Mouse (Mus musculus): ENCODE results near the gene 4930564D02Rik. TPM values are rescaled to one million over a fixed set of nuclear protein-coding genes. Genes with fewer than 3 reads are reported as not detected.

The 4930564D02Rik gene
- polyA plus RNA-seq, 1 experiment from 2014 or later: not detected

DNA sequence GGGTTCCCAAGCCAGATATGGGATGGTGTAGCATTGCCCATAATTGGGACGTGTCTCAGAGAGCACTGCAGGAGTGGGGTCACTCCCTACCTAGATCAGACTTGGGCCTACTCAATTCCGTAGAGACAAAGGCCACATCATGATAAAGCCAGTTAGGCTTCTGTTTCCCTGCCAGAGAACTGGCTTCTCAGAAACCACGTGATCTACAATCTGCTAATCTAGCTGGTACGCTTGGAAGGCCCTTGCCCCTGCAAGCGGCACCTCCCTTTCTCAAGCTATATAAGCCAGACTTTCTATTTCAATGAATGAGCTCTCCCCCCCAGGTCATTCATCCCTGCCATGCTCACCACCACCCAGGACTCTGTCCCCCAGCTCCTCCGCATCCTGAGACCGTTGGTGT, 23.5 kb downstream of the 4930564D02Rik start:
- DNase-seq (ENCODE audit: low spot score): no peak
- no peak overlapping the region for H3K27ac ChIP-seq (ENCODE audit: low read depth, low read length)
- no peaks in the 10 kb centered on the region for H3K36me3 ChIP-seq (ENCODE audit: control insufficient read depth, insufficient read depth, low read length)
- H3K4me3 ChIP-seq (ENCODE audit: low read depth, low read length): no peak overlapping the region
- no peak for ATAC-seq (ENCODE audit: insufficient read depth, low FRiP score, low TSS enrichment)
- no peaks in the 10 kb centered on the region for H3K9me3 ChIP-seq (ENCODE audit: control insufficient read depth, low read length)
- H3K4me1 ChIP-seq (ENCODE audit: control insufficient read depth, insufficient read depth, low read length): no peaks in the 10 kb centered on the region
- WGBS: 88% methylated on average over 7 of the region's 7 CpGs
- H3K27me3 ChIP-seq (ENCODE audit: control insufficient read depth, insufficient read depth, low read length): no peaks in the 10 kb centered on the region
- H3K4me2 ChIP-seq (ENCODE audit: low read depth): no peak overlapping the region
- no peak overlapping the region for H3K9ac ChIP-seq (ENCODE audit: low read length)

GRCm38 (mm10) chr3:105090981-105091380, 24.3 kb downstream of the 4930564D02Rik start:
- no peak overlapping the region for H3K27ac ChIP-seq (ENCODE audit: low read depth, low read length)
- no peaks in the 10 kb centered on the region for H3K27me3 ChIP-seq (ENCODE audit: control insufficient read depth, insufficient read depth, low read length)
- no peak overlapping the region for H3K4me2 ChIP-seq (ENCODE audit: low read depth)
- H3K4me1 ChIP-seq (ENCODE audit: control insufficient read depth, insufficient read depth, low read length): no peaks in the 10 kb centered on the region
- H3K9me3 ChIP-seq (ENCODE audit: control insufficient read depth, low read length): no peaks in the 10 kb centered on the region
- H3K36me3 ChIP-seq (ENCODE audit: control insufficient read depth, insufficient read depth, low read length): no peaks in the 10 kb centered on the region
- 26% methylated on average over 3 of the region's 3 CpGs for WGBS
- DNase-seq (ENCODE audit: low spot score): no peak
- H3K9ac ChIP-seq (ENCODE audit: low read length): no peak overlapping the region
- no peak for ATAC-seq (ENCODE audit: insufficient read depth, low FRiP score, low TSS enrichment)
- no peak overlapping the region for H3K4me3 ChIP-seq (ENCODE audit: low read depth, low read length)

DNA sequence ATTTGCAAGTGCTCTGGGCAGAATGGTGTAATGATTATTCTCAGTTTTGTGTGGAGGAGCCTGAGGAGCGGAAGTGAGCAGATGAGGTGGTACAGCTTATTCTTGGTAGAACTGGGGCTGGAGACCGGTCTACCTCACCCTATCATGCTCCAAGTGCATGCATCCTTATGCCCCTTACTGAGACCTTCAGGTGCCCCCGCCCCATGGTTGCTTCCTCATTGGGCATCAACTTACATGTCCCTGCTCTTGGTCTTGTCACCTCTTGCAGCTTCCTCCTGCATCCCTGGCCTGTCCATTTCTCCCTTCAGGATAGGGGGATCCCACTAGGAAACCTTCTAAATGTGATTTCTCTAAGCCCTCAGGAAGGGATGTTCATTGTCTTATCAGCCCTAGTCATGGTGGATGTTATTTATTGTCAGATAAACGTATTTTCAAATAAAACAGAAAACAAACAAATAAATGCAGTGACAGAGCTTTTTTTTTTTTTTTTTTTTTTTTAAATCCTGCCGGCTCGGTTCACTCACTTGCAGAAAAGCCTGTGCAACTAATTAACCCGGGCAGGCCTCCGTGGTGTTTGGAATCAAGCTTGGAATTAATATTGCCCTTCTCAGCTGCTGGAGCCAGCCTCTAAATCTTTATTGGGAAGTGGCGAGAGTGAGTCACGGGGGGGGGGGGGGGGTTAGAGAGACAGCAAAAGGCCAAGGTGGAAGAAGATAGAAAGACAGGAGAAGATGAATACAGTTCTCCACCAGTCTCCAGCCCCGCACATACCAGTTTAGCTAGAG, 26.3 kb downstream of the 4930564D02Rik start:
- Histone ChIP-seq H3K4me3 (ENCODE audit: low read depth, low read length) (no peak overlapping the region), H3K4me2 (ENCODE audit: low read depth) (no peak overlapping the region), H3K4me1 (ENCODE audit: control insufficient read depth, insufficient read depth, low read length) (no peaks in the 10 kb centered on the region), H3K27ac (ENCODE audit: low read depth, low read length) (no peak overlapping the region), H3K9me3 (ENCODE audit: control insufficient read depth, low read length) (no peaks in the 10 kb centered on the region), H3K36me3 (ENCODE audit: control insufficient read depth, insufficient read depth, low read length) (no peaks in the 10 kb centered on the region), H3K27me3 (ENCODE audit: control insufficient read depth, insufficient read depth, low read length) (no peaks in the 10 kb centered on the region), H3K9ac (ENCODE audit: low read length) (no peak overlapping the region)
- DNase-seq (ENCODE audit: low spot score) (no peak), ATAC-seq (ENCODE audit: insufficient read depth, low FRiP score, low TSS enrichment) (no peak)
- 76% methylated on average over 11 of the region's 11 CpGs for WGBS

DNA sequence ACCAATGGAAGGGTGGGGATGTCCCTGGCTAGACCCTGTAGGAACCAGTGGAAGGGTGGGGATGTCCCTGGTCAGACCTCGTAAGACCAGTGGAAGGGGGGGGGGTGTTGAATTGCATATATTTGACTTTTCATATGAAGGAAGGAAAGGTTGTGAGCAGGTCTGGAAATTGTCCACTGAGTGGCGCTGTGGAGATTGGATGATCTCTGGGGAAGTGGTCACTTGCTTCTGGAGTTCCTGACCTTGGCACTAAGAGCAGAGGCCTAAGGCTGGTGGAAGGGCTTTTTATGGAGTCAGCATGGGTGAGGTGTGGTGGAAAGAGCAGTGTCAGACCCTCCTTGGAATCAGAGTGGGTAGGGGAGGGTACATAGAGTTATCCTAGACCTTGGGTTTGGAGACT, 27.8 kb downstream of the 4930564D02Rik start:
- no peak for ATAC-seq (ENCODE audit: insufficient read depth, low FRiP score, low TSS enrichment)
- WGBS: 53% methylated on average over 2 of the region's 2 CpGs
- no peak overlapping the region for H3K9ac ChIP-seq (ENCODE audit: low read length)

DNA sequence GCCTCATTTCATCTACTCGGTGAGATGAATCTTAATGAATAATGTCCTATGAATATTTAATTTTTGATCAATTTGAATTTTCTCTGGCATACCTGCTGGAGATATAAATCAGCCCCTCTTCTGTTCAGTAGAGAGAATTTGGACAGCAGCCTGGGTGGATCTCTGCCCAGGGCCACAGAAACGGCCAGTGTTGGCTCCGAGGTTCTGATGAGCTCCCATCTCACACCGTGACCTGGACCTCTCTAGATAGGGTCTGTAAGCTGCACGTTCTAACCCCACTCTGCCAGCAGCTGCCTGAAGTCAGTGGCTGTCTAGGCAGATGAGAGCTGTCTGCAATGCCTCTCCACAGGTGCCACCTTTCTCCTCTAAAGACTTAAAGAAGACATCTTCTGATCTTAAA, 28.4 kb downstream of the 4930564D02Rik start:
- no peak overlapping the region for H3K27ac ChIP-seq (ENCODE audit: low read depth, low read length)
- ATAC-seq (ENCODE audit: insufficient read depth, low FRiP score, low TSS enrichment) (no peak), DNase-seq (ENCODE audit: low spot score) (no peak)
- H3K27me3 ChIP-seq (ENCODE audit: control insufficient read depth, insufficient read depth, low read length): no peaks in the 10 kb centered on the region
- whole genome bisulfite sequencing: 82% methylated on average over 5 of the region's 5 CpGs
- no peak overlapping the region for H3K9ac ChIP-seq (ENCODE audit: low read length)
- H3K4me1 ChIP-seq (ENCODE audit: control insufficient read depth, insufficient read depth, low read length): no peaks in the 10 kb centered on the region
- no peaks in the 10 kb centered on the region for H3K9me3 ChIP-seq (ENCODE audit: control insufficient read depth, low read length)
- no peak overlapping the region for H3K4me2 ChIP-seq (ENCODE audit: low read depth)
- H3K36me3 ChIP-seq (ENCODE audit: control insufficient read depth, insufficient read depth, low read length): no peaks in the 10 kb centered on the region
- H3K4me3 ChIP-seq (ENCODE audit: low read depth, low read length): no peak overlapping the region

More for the DNA sequence above, 27.8 kb downstream of the 4930564D02Rik start:
- Histone ChIP-seq H3K27me3 (ENCODE audit: control insufficient read depth, insufficient read depth, low read length) (no peaks in the 10 kb centered on the region), H3K4me3 (ENCODE audit: low read depth, low read length) (no peak overlapping the region), H3K27ac (ENCODE audit: low read depth, low read length) (no peak overlapping the region), H3K4me1 (ENCODE audit: control insufficient read depth, insufficient read depth, low read length) (no peaks in the 10 kb centered on the region), H3K4me2 (ENCODE audit: low read depth) (no peak overlapping the region), H3K9me3 (ENCODE audit: control insufficient read depth, low read length) (no peaks in the 10 kb centered on the region), H3K36me3 (ENCODE audit: control insufficient read depth, insufficient read depth, low read length) (no peaks in the 10 kb centered on the region)
- DNase-seq (ENCODE audit: low spot score): no peak

GRCm38 (mm10) chr3:105097581-105097980, 30.9 kb downstream of the 4930564D02Rik start:
- Histone ChIP-seq H3K27me3 (ENCODE audit: control insufficient read depth, insufficient read depth, low read length) (no peaks in the 10 kb centered on the region), H3K9me3 (ENCODE audit: control insufficient read depth, low read length) (no peaks in the 10 kb centered on the region), H3K27ac (ENCODE audit: low read depth, low read length) (no peak overlapping the region), H3K4me3 (ENCODE audit: low read depth, low read length) (no peak overlapping the region), H3K9ac (ENCODE audit: low read length) (no peak overlapping the region), H3K36me3 (ENCODE audit: control insufficient read depth, insufficient read depth, low read length) (no peaks in the 10 kb centered on the region), H3K4me2 (ENCODE audit: low read depth) (no peak overlapping the region), H3K4me1 (ENCODE audit: control insufficient read depth, insufficient read depth, low read length) (no peaks in the 10 kb centered on the region)
- ATAC-seq (ENCODE audit: insufficient read depth, low FRiP score, low TSS enrichment) (no peak), DNase-seq (ENCODE audit: low spot score) (no peak)
- WGBS: 78% methylated on average over 4 of the region's 4 CpGs

DNA sequence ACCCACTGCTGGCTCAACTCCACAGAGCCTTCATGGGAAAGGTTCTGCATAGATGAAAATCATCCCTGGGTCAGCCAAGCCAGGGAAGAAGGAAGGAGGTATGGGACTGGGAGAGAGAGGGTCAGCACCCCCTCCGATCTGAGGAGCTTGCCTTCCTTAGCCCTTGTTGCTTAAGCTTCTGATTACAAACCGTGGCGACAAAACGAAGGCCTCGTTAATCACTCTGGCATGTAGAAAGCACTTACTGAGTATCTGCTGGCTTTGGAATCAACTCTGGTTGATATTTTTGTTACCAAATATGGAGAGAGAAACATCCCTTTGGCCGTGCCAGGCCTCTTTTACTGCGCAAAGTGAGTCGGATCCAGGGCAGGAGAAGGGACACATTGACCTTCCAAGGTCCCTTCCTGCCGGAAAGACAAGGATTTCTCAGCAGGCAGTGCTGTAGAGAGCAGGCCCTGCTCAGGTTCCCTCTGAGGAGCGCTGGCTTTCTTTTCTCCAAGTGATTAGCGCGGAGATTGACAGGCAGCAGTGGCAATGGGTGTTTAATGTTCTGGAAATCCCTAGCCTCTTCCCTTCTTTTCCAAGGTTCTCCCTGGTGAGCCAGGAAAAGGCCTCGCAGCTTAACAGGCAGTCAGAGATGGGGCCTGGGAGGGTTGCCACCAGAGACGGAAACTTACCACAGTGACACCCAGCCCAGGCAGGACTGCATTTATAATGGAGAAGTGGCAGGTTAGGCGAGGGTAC, 33.1 kb downstream of the 4930564D02Rik start:
- H3K9me3 ChIP-seq (ENCODE audit: control insufficient read depth, low read length): no peaks in the 10 kb centered on the region
- H3K27me3 ChIP-seq (ENCODE audit: control insufficient read depth, insufficient read depth, low read length): no peaks in the 10 kb centered on the region
- no peaks in the 10 kb centered on the region for H3K36me3 ChIP-seq (ENCODE audit: control insufficient read depth, insufficient read depth, low read length)
- H3K9ac ChIP-seq (ENCODE audit: low read length): no peak overlapping the region
- ATAC-seq (ENCODE audit: insufficient read depth, low FRiP score, low TSS enrichment) (no peak), DNase-seq (ENCODE audit: low spot score) (no peak)
- no peak overlapping the region for H3K4me2 ChIP-seq (ENCODE audit: low read depth)
- no peak overlapping the region for H3K4me3 ChIP-seq (ENCODE audit: low read depth, low read length)
- H3K4me1 ChIP-seq (ENCODE audit: control insufficient read depth, insufficient read depth, low read length): no peaks in the 10 kb centered on the region
- 36% methylated on average over 15 of the region's 15 CpGs for WGBS
- H3K27ac ChIP-seq (ENCODE audit: low read depth, low read length): no peak overlapping the region

DNA sequence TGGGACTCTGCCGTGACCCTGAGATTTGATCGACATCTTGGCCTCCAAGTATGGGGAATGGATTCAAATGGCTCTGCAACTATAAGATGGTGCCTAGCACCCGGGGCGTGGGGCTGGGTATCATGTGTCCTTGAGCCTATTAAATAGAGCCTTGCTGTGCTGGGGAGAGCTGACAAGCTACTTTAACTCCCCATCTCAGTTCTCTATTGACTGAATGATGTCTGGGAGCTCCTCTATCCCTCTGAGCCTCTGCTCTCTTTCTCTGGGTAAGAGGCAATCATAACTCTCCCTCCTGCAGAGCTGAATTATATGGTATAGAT, 33.6 kb downstream of the 4930564D02Rik start:
- WGBS: 71% methylated on average over 4 of the region's 4 CpGs
- no peaks in the 10 kb centered on the region for H3K9me3 ChIP-seq (ENCODE audit: control insufficient read depth, low read length)
- no peaks in the 10 kb centered on the region for H3K36me3 ChIP-seq (ENCODE audit: control insufficient read depth, insufficient read depth, low read length)
- no peak overlapping the region for H3K4me3 ChIP-seq (ENCODE audit: low read depth, low read length)
- no peak for ATAC-seq (ENCODE audit: insufficient read depth, low FRiP score, low TSS enrichment)
- no peak overlapping the region for H3K27ac ChIP-seq (ENCODE audit: low read depth, low read length)
- no peak overlapping the region for H3K4me2 ChIP-seq (ENCODE audit: low read depth)
- no peaks in the 10 kb centered on the region for H3K27me3 ChIP-seq (ENCODE audit: control insufficient read depth, insufficient read depth, low read length)
- H3K9ac ChIP-seq (ENCODE audit: low read length): no peak overlapping the region
- DNase-seq (ENCODE audit: low spot score): no peak
- H3K4me1 ChIP-seq (ENCODE audit: control insufficient read depth, insufficient read depth, low read length): no peaks in the 10 kb centered on the region

DNA sequence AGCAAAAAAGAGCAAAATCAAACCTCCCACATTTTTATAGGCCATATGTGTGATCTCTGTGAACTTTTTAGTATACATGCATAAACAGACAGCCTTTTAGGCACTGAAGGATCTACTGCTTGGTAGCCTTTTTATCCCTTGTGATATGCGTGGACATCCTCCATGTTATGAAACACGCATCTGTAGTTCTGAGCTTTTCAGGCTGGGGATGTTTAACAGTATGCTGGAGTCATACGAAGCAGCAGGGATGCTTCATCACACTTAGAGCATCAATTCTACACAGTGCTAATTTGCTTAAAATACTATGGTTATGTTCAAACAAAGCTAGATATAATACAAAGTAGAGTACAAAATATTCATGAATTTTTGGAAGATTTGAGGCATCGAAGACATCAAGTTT, 39.2 kb downstream of the 4930564D02Rik start:
- Histone ChIP-seq H3K4me3 (ENCODE audit: low read depth, low read length) (no peak overlapping the region), H3K9me3 (ENCODE audit: control insufficient read depth, low read length) (no peaks in the 10 kb centered on the region), H3K27ac (ENCODE audit: low read depth, low read length) (no peak overlapping the region), H3K4me1 (ENCODE audit: control insufficient read depth, insufficient read depth, low read length) (no peaks in the 10 kb centered on the region), H3K27me3 (ENCODE audit: control insufficient read depth, insufficient read depth, low read length) (no peaks in the 10 kb centered on the region), H3K4me2 (ENCODE audit: low read depth) (no peak overlapping the region), H3K36me3 (ENCODE audit: control insufficient read depth, insufficient read depth, low read length) (no peaks in the 10 kb centered on the region), H3K9ac (ENCODE audit: low read length) (no peak overlapping the region)
- DNase-seq (ENCODE audit: low spot score): no peak
- ATAC-seq (ENCODE audit: insufficient read depth, low FRiP score, low TSS enrichment): no peak
- WGBS: 92% methylated on average over 4 of the region's 4 CpGs

Data from neural tube, embryonic 11.5 days (tissue).